Mouse (Mus musculus) kidney, embryonic 14.5 days (tissue): ENCODE measurements around the gene Plpp7. TPM values are rescaled to one million over a fixed set of nuclear protein-coding genes. Genes with fewer than 3 reads are reported as not detected.

ENCODE experiments used
- ATAC-seq: fragments of 200-750 bp; cut with Nextera tagmentation; 2 replicates; pipeline ENCODE4 v1.8.0; 2017; ENCODE audit warnings: moderate number of reproducible peaks, mild to moderate bottlenecking, moderate TSS enrichment, moderate library complexity; ENCODE audit not compliant: low FRiP score, low TSS enrichment
- H3K27ac ChIP-seq: fragments of 300-500 bp; sonication (generic); 2 replicates; pipeline ENCODE4 v1.5.1; 2014; ENCODE audit warnings: low read depth, mild to moderate bottlenecking, low read length, moderate library complexity, mixed read lengths
- H3K27me3 ChIP-seq: fragments of 300-500 bp; sonication (generic); 2 replicates; pipeline ENCODE4 v1.6.1; 2014; ENCODE audit warnings: mild to moderate bottlenecking, low read length; ENCODE audit not compliant: control insufficient read depth, insufficient read depth
- H3K36me3 ChIP-seq: fragments of 300-500 bp; sonication (generic); 2 replicates; pipeline ENCODE4 v1.6.1; 2014; ENCODE audit warnings: low read length, mixed read lengths; ENCODE audit not compliant: control insufficient read depth, insufficient read depth
- H3K4me1 ChIP-seq: fragments of 300-500 bp; sonication (generic); 2 replicates; pipeline ENCODE4 v1.6.1; 2014; ENCODE audit warnings: low read length, mixed read lengths; ENCODE audit not compliant: control insufficient read depth, insufficient read depth
- H3K4me2 ChIP-seq: fragments of 300-500 bp; sonication (generic); replicated peaks from 2 replicates; pipeline ENCODE4 v1.6.1; 2014; ENCODE audit warnings: low read depth, mild to moderate bottlenecking, low read length
- H3K4me3 ChIP-seq: fragments of 300-500 bp; sonication (generic); 2 replicates; pipeline ENCODE4 v1.5.1; 2014; ENCODE audit warnings: mild to moderate bottlenecking, low read length
- H3K9ac ChIP-seq: fragments of 300-500 bp; sonication (generic); 2 replicates; pipeline ENCODE4 v1.6.1; 2014; ENCODE audit warnings: low read depth, mild to moderate bottlenecking, low read length, moderate library complexity
- H3K9me3 ChIP-seq: fragments of 300-500 bp; sonication (generic); 2 replicates; pipeline ENCODE4 v1.6.1; 2016; ENCODE audit warnings: low read length; ENCODE audit not compliant: control insufficient read depth
- WGBS: fragments of 180-500 bp; shearing (Covaris S2); extraction: QIAGEN DNeasy Blood & Tissue Kit; methylation state at CpG from one replicate; pipeline ENCODE4 v1.1.7; 2014; 5-methylcytosine and 5-hydroxymethylcytosine counted together
- polyA plus RNA-seq: library from polyadenylated mRNA; unstranded; fragments of >200 nt; fragmentation: Nextera tagmentation; extraction: Ambion mirVana; gene quantifications from 2 replicates; pipeline ENCODE4 v1.2.1, GENCODE M21; 2014

Gene Plpp7
- polyA plus RNA-seq, 1 experiment from 2014 or later, result 4.0 TPM

- no peak overlapping the region for H3K9ac ChIP-seq
- H3K36me3 ChIP-seq, result no peaks in the 10 kb centered on the region
- no peaks in the 10 kb centered on the region for H3K27me3 ChIP-seq
- ATAC-seq, result no peak
- WGBS, result 82% methylated on average over 2 of the region's 2 CpGs
- H3K27ac ChIP-seq, result no peak overlapping the region
- H3K4me3 ChIP-seq, result no peak overlapping the region
- peaks cover 1% of the 10 kb centered on the region; the same call in 1 of the 2 replicates for H3K9me3 ChIP-seq
- H3K4me2 ChIP-seq, result no peak overlapping the region
- H3K4me1 ChIP-seq, result peaks cover 4% of the 10 kb centered on the region; the same call in 1 of the 2 replicates
Measured at GRCm38 (mm10) chr2:32121785-32122184, 26.5 kb downstream of the Plpp7 start.

DNA sequence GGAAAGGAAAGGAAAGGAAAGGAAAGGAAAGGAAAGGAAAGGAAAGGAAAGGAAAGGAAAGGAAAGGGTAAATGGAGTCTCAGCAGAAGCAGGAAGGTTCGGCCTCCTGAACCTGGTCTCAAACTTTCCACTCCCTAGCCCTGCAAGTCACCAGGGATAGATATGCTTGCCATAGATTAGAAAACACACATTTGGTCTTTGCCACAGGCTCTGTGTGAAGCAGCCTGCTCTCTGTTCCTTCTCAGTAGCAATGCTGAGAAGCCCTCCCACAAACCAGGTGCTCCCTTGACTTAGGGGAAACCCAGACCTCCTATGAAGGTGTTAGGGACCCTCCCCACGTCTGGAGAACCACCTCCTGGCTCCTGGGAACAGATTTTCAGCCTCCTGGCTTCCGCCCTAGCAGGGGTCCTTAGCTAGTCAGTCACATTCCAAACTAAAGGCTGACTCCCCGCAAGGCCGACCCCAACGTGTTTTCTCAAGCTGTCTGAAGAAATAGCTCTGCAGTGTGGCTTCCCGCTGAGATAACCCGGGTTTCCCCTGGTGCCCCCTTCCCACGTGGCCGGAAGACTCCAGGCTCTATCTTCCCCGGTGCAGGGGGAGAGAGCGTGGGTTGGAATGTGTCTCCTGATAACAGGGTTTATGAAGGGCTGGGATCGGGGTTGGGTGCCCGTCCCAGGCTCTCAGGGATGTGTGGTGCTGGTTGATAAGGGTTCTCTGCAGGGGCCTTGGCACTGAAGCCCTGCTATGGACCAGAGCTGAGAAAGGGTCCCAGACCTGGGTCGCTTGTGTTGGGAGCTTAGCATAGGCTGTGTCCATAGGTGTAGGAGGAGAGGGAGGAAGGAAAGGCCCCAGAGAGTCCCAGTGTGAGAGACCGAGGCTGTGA is 32.6 kb downstream of the Plpp7 start:
- Histone ChIP-seq H3K9ac (no peak overlapping the region), H3K27me3 (no peaks in the 10 kb centered on the region), H3K9me3 (no peaks in the 10 kb centered on the region), H3K36me3 (no peaks in the 10 kb centered on the region), H3K4me3 (no peak overlapping the region), H3K4me2 (no peak overlapping the region), H3K4me1 (no peaks in the 10 kb centered on the region), H3K27ac (no peak overlapping the region)
- WGBS, result 33% methylated on average over 16 of the region's 16 CpGs
- ATAC-seq, result 0 out of 2 replicates have a peak, but pooled peaks have one; percentile 15

DNA sequence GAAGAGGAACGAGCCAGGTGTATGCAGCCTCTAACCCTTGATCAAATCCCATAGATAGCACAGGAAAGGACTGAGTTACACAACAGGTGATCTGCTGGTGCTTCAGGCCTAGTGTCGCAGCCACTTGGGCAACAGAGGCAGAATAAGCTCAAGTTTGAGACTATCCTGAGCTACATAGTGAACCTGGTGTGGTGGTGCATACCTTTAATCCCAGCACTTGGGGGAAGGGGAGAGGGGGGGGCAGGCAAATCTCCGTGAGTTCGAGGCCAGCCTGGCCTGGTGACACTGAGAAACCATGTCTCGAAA is 33.2 kb downstream of the Plpp7 start:
- ATAC-seq, result no peak
- Histone ChIP-seq H3K4me2 (no peak overlapping the region), H3K27me3 (no peaks in the 10 kb centered on the region), H3K9ac (no peak overlapping the region), H3K36me3 (no peaks in the 10 kb centered on the region), H3K4me3 (no peak overlapping the region), H3K9me3 (no peaks in the 10 kb centered on the region), H3K4me1 (no peaks in the 10 kb centered on the region), H3K27ac (no peak overlapping the region)
- WGBS, result 89% methylated on average over 5 of the region's 5 CpGs

DNA sequence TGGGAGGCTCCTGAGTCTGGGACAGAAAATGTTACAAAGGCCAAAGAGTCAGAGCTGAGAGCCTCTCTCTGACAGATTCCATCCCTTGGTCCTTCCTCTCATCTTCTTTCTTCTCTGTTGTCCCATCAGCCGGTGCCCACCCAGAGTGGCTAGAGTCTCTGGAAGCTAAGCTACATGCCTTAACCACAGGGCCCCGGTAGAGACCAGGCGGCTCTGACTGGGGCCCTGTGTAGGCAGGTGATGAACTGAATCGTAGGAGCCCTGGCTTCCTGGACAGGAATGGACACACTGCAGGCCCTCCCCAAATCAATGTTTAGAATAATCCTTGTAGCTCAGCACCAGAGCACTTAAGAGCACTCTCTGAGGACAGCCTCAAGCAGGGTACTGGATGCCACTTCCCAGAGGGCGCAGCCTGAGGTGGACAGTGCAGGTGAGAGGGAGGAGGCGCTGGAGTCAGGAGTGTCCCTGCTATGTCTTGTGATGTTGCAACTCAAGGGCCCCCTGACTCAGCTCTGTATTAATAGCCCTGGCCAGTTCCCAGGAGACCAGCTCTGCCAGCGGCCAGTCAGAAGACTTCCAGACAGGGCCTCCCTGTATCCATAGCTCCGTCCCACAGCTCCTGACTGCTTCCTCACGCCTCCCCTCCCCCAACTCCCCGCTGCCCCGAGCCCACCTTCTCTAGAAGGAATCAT is 34.2 kb downstream of the Plpp7 start:
- H3K4me2 ChIP-seq, result no peak overlapping the region
- no peaks in the 10 kb centered on the region for H3K27me3 ChIP-seq
- H3K9ac ChIP-seq, result no peak overlapping the region
- H3K4me1 ChIP-seq, result no peaks in the 10 kb centered on the region
- H3K27ac ChIP-seq, result no peak overlapping the region
- H3K9me3 ChIP-seq, result no peaks in the 10 kb centered on the region
- ATAC-seq, result no peak
- WGBS, result 57% methylated on average over 11 of the region's 11 CpGs
- no peak overlapping the region for H3K4me3 ChIP-seq
- H3K36me3 ChIP-seq, result no peaks in the 10 kb centered on the region

- no peaks in the 10 kb centered on the region for H3K27me3 ChIP-seq
- no peaks in the 10 kb centered on the region for H3K36me3 ChIP-seq
- H3K9me3 ChIP-seq, result no peaks in the 10 kb centered on the region
- WGBS, result 32% methylated on average over 6 of the region's 6 CpGs
- no peak overlapping the region for H3K27ac ChIP-seq
- no peaks in the 10 kb centered on the region for H3K4me1 ChIP-seq
- H3K9ac ChIP-seq, result no peak overlapping the region
- H3K4me2 ChIP-seq, result no peak overlapping the region
- no peak for ATAC-seq
- no peak overlapping the region for H3K4me3 ChIP-seq
Measured at GRCm38 (mm10) chr2:32130435-32130834, 35.1 kb downstream of the Plpp7 start.

DNA sequence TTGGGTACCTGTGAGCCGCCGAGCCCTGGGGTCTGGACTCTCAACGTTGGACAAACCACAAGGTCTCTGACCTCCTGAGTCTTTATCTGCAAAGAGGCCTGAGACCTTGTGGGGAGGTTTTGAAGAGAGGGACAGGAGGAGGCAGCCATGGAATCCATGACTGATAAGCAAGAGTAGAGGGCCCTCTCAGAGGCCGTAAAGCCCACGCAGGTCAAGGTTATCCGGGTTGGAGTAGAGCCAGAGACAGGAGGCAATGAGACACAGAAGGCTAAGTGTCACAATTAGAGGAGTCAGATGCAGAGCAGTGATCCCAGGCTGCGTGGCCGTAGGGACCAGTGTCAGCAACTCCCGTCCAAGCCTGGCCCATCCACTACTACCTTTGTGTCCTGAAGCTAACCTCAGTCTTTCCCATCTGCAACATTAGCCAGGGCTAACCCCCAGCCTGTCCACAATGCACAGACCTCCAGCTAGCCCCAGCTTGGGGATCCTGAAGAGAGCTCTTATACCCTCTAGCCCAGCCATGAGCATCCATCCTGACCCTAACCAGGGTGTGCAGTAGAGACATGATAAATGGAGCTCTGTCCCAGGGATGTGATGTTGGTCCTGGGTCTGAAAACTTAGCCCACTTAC is 36.0 kb downstream of the Plpp7 start:
- WGBS, result 75% methylated on average over 9 of the region's 9 CpGs

DNA sequence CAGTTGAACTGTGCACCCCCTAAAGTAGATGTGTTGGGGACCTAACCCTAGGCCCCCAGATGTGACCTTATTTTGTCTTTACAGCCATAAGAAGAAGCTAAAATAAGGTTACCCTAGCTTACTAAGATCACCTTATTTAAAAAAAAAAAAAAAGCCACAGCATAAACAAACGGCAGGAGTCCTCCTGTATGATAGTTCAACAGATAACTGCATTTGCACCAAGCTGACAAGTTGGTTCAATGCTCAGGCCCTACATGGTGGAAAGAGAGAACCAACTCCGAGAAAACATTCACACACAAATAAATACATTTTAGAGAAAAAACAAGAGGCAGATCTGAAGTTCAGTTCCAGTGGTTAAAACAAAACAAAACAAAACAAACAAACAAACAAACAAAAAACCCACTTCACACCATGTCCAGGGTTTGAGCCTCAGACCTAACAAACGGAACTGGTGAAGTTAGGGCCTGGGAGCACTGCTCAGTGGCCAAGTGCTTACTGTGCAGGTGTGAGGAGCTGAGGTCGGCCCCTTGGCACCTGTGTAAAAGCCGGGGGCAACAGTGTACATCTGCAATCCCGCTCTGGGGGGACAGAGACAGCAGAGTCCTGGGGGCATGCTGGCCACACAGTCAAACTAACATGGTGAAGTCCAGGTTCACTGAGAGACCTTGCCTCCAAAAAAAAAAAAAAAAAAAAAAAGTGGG is 36.7 kb downstream of the Plpp7 start:
- no peak overlapping the region for H3K9ac ChIP-seq
- no peaks in the 10 kb centered on the region for H3K27me3 ChIP-seq
- no peak overlapping the region for H3K4me3 ChIP-seq
- H3K27ac ChIP-seq, result no peak overlapping the region
- no peak for ATAC-seq
- no peaks in the 10 kb centered on the region for H3K4me1 ChIP-seq
- WGBS, result 57% methylated on average over 6 of the region's 6 CpGs
- no peak overlapping the region for H3K4me2 ChIP-seq
- no peaks in the 10 kb centered on the region for H3K9me3 ChIP-seq
- no peaks in the 10 kb centered on the region for H3K36me3 ChIP-seq

More for the DNA sequence above, 36.0 kb downstream of the Plpp7 start:
- Histone ChIP-seq H3K36me3 (no peaks in the 10 kb centered on the region), H3K27me3 (no peaks in the 10 kb centered on the region), H3K9ac (no peak overlapping the region), H3K4me3 (no peak overlapping the region), H3K9me3 (no peaks in the 10 kb centered on the region), H3K4me1 (no peaks in the 10 kb centered on the region), H3K27ac (no peak overlapping the region), H3K4me2 (no peak overlapping the region)
- no peak for ATAC-seq

DNA sequence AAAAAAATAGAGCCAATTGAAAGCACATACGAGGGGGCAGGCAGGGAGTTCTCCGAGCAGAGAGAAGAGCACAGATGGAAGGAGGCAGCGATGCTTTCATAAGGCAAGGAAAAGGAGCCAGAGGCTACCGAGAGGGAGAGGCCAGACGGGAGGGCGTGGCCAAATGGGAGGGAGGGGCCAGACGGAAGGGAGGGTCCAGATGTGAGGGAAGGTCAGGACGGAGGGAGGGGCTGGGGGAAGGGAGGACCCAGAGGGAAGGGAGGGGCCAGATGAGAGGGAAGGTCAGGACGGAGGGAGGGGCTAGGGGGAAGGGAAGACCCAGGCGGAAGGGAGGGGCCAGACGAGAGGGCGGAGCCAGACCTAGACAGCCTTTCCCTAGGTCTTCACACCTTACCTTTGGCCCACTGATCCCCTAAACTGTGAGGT is 37.3 kb downstream of the Plpp7 start:
- no peak for ATAC-seq
- Histone ChIP-seq H3K36me3 (no peaks in the 10 kb centered on the region), H3K27me3 (no peaks in the 10 kb centered on the region), H3K4me2 (no peak overlapping the region), H3K27ac (no peak overlapping the region), H3K9ac (no peak overlapping the region), H3K4me1 (no peaks in the 10 kb centered on the region), H3K9me3 (no peaks in the 10 kb centered on the region), H3K4me3 (no peak overlapping the region)
- WGBS, result 8% methylated on average over 12 of the region's 12 CpGs
